Mouse (Mus musculus) C2C12 (cell line): ENCODE results near the gene Padi6.

Experiments used
- CEBPB ChIP-seq: IDR thresholded peaks from one replicate; pipeline ENCODE4 v1.6.1; 2011; ENCODE audit warnings: low read depth, mild to moderate bottlenecking, control low read depth, moderate library complexity
- MYOD1 ChIP-seq: IDR thresholded peaks from one replicate; pipeline ENCODE4 v1.6.1; 2011; ENCODE audit warnings: low read depth; ENCODE audit not compliant: control insufficient read depth, insufficient read length

- no peak for TF ChIP-seq CEBPB
- TF ChIP-seq MYOD1: no peak
Observed at GRCm38 (mm10) chr4:140679723-140680380, 62.6 kb downstream of the Padi6 start.
